Mouse (Mus musculus): ENCODE results near the gene Samd14.

GRCm38 (mm10) chr11:95010141-95010739 is 561 bp downstream of the Samd14 start:
- TF ChIP-seq GATA1 (IDR thresholded peaks at IDR 0.05; ENCODE audit: low read length) (no peak), TAL1 (IDR thresholded peaks at IDR 0.05; ENCODE audit: low read length) (no peak)

All from erythroblast, embryonic 14.5 days (primary cell).